Mouse (Mus musculus) megakaryocyte, adult 5-6 weeks (primary cell): ENCODE measurements around the gene Map3k11. TPM values are rescaled to one million over a fixed set of nuclear protein-coding genes. Genes with fewer than 3 reads are reported as not detected.

ENCODE experiments used
- ATAC-seq: 2 replicates; pipeline ENCODE4 v1.8.0; 2016; ENCODE audit warnings: mild to moderate bottlenecking, inconsistent platforms; ENCODE audit not compliant: poor library complexity, severe bottlenecking
- total RNA-seq, 2 experiments: library from RNA; stranded (forward) in 1 of 2; stranded (reverse) in 1 of 2; fragments of 153-499, 151-499 nt in 1 of 2; fragments of 221-1000, 200-1000 nt in 1 of 2; gene quantifications; 2 replicates each; pipeline versions ENCODE4 v1.2.3 to v1.2.4; 2015 to 2017

The Map3k11 gene
- total RNA-seq, 2 experiments from 2014 or later = 30.3 to 39.8 TPM

GRCm38 (mm10) chr19:5729444-5729815, 40.9 kb downstream of the Map3k11 start, which contains the start of gene Fam89b:
Gene Fam89b (minus strand): TSS chr19:5729653.
- peak; percentile 34 for ATAC-seq

GRCm38 (mm10) chr19:5730314-5731186, 42.0 kb downstream of the Map3k11 start:
- ATAC-seq = no peak

- peak; percentile 73 for ATAC-seq
Observed at GRCm38 (mm10) chr19:5731264-5731978, 42.9 kb downstream of the Map3k11 start.

GRCm38 (mm10) chr19:5734325-5734724, 45.8 kb downstream of the Map3k11 start:
- no peak for ATAC-seq

- ATAC-seq = no peak
Observed at GRCm38 (mm10) chr19:5739446-5739845, 50.9 kb downstream of the Map3k11 start.

- ATAC-seq = no peak
Observed at GRCm38 (mm10) chr19:5740320-5741317, 52.1 kb downstream of the Map3k11 start, which contains the start of gene Ltbp3. Gene Ltbp3 (plus strand): TSS chr19:5740904.

- ATAC-seq = peak; percentile 14; the same call in 1 of the 2 replicates
Observed at GRCm38 (mm10) chr19:5741641-5742240, 53.2 kb downstream of the Map3k11 start.

- ATAC-seq = no peak
Observed at GRCm38 (mm10) chr19:5742241-5742641, 53.7 kb downstream of the Map3k11 start.

GRCm38 (mm10) chr19:5743576-5743975, 55.0 kb downstream of the Map3k11 start:
- peak; percentile 63 for ATAC-seq

- no peak for ATAC-seq
Observed at GRCm38 (mm10) chr19:5745756-5746710, 57.5 kb downstream of the Map3k11 start.

GRCm38 (mm10) chr19:5746907-5747363, 58.4 kb downstream of the Map3k11 start:
- ATAC-seq = no peak

- no peak for ATAC-seq
Observed at GRCm38 (mm10) chr19:5749476-5749875, 60.9 kb downstream of the Map3k11 start.

- no peak for ATAC-seq
Observed at GRCm38 (mm10) chr19:5750951-5751350, 62.4 kb downstream of the Map3k11 start.

GRCm38 (mm10) chr19:5751742-5752141, 63.2 kb downstream of the Map3k11 start:
- no peak for ATAC-seq

Other genes with a start within 250 kb of the Map3k11 start
- gene Fosl1, start 241.2 kb upstream of the Map3k11 start, total RNA-seq (2015) = 0.48 and 1.2 TPM in 2 replicates
- 0.69 and 0.95 TPM in 2 replicates for gene Fosl1, start 241.2 kb upstream of the Map3k11 start, total RNA-seq (2017)
- 0.80 and 1.1 TPM in 2 replicates for gene Ccdc85b, start 230.8 kb upstream of the Map3k11 start, total RNA-seq (2015)
- gene Ccdc85b, start 230.8 kb upstream of the Map3k11 start, total RNA-seq (2017) = 1.7 TPM in 2 replicates
- 55.8 and 64.9 TPM in 2 replicates for gene Fibp, start 228.1 kb upstream of the Map3k11 start, total RNA-seq (2015)
- 93.9 and 115 TPM in 2 replicates for gene Fibp, start 228.1 kb upstream of the Map3k11 start, total RNA-seq (2017)
- gene Ctsw, start 220.2 kb upstream of the Map3k11 start, total RNA-seq (2015) = 5.7 and 12.6 TPM in 2 replicates
- gene Ctsw, start 220.2 kb upstream of the Map3k11 start, total RNA-seq (2017) = 5.9 and 9.1 TPM in 2 replicates
- gene Efemp2, start 214.8 kb upstream of the Map3k11 start, total RNA-seq (2015) = 0.42 and 1.2 TPM in 2 replicates
- 1.2 TPM in 1 of 2 replicates, not detected in the other for gene Efemp2, start 214.8 kb upstream of the Map3k11 start, total RNA-seq (2017)
- 16.2 and 16.6 TPM in 2 replicates for gene Mus81, start 200.3 kb upstream of the Map3k11 start, total RNA-seq (2015)
- gene Mus81, start 200.3 kb upstream of the Map3k11 start, total RNA-seq (2017) = 9.2 and 13.8 TPM in 2 replicates
- gene Cfl1, start 198.3 kb upstream of the Map3k11 start, total RNA-seq (2015) = 2,162 and 2,175 TPM in 2 replicates
- 1,771 and 1,778 TPM in 2 replicates for gene Cfl1, start 198.3 kb upstream of the Map3k11 start, total RNA-seq (2017)
- gene 1700020D05Rik, start 185.0 kb upstream of the Map3k11 start, total RNA-seq (2015) = 1.8 and 2.1 TPM in 2 replicates
- gene 1700020D05Rik, start 185.0 kb upstream of the Map3k11 start, total RNA-seq (2017) = 0.49 and 1.5 TPM in 2 replicates
- gene Snx32, start 178.2 kb upstream of the Map3k11 start, total RNA-seq (2015) = 2.7 and 4.8 TPM in 2 replicates
- 1.5 and 3.0 TPM in 2 replicates for gene Snx32, start 178.2 kb upstream of the Map3k11 start, total RNA-seq (2017)
- 0.07 and 0.14 TPM in 2 replicates for gene Ovol1, start 128.1 kb upstream of the Map3k11 start, total RNA-seq (2015)
- 0.07 TPM in 1 of 2 replicates, not detected in the other for gene Ovol1, start 128.1 kb upstream of the Map3k11 start, total RNA-seq (2017)
- gene Ap5b1, start 120.7 kb upstream of the Map3k11 start, total RNA-seq (2015) = 18.3 and 23.2 TPM in 2 replicates
- 16.4 and 22.5 TPM in 2 replicates for gene Ap5b1, start 120.7 kb upstream of the Map3k11 start, total RNA-seq (2017)
- gene Rnaseh2c, start 86.9 kb upstream of the Map3k11 start, total RNA-seq (2015) = 116 and 125 TPM in 2 replicates
- gene Rnaseh2c, start 86.9 kb upstream of the Map3k11 start, total RNA-seq (2017) = 94.6 and 136 TPM in 2 replicates
- 34.2 and 47.8 TPM in 2 replicates for gene Kat5, start 78.5 kb upstream of the Map3k11 start, total RNA-seq (2015)
- gene Kat5, start 78.5 kb upstream of the Map3k11 start, total RNA-seq (2017) = 69.4 and 73.9 TPM in 2 replicates
- 51.9 and 56.6 TPM in 2 replicates for gene Rela, start 51.3 kb upstream of the Map3k11 start, total RNA-seq (2015)
- 46.1 and 47.8 TPM in 2 replicates for gene Rela, start 51.3 kb upstream of the Map3k11 start, total RNA-seq (2017)
- gene Sipa1, start 25.0 kb upstream of the Map3k11 start, total RNA-seq (2015) = 50.8 and 65.8 TPM in 2 replicates
- gene Sipa1, start 25.0 kb upstream of the Map3k11 start, total RNA-seq (2017) = 50.1 and 78.7 TPM in 2 replicates
- gene Pcnx3, start 166 bp downstream of the Map3k11 start, total RNA-seq (2015) = 25.9 and 33.1 TPM in 2 replicates
- gene Pcnx3, start 166 bp downstream of the Map3k11 start, total RNA-seq (2017) = 19.3 and 19.6 TPM in 2 replicates
- not detected in 2 replicates for gene Kcnk7, start 15.6 kb downstream of the Map3k11 start, total RNA-seq (2015)
- gene Kcnk7, start 15.6 kb downstream of the Map3k11 start, total RNA-seq (2017) = not detected in 2 replicates
- 30.8 and 31.0 TPM in 2 replicates for gene Ehbp1l1, start 37.6 kb downstream of the Map3k11 start, total RNA-seq (2015)
- gene Ehbp1l1, start 37.6 kb downstream of the Map3k11 start, total RNA-seq (2017) = 118 and 119 TPM in 2 replicates
- 95.7 and 114 TPM in 2 replicates for gene Fam89b, start 40.9 kb downstream of the Map3k11 start, total RNA-seq (2015)
- gene Fam89b, start 40.9 kb downstream of the Map3k11 start, total RNA-seq (2017) = 65.5 and 78.8 TPM in 2 replicates
- 1.5 TPM in 1 of 2 replicates, not detected in the other for gene Ltbp3, start 52.2 kb downstream of the Map3k11 start, total RNA-seq (2015)
- gene Ltbp3, start 52.2 kb downstream of the Map3k11 start, total RNA-seq (2017) = 0.18 and 2.8 TPM in 2 replicates
- gene Scyl1, start 82.7 kb downstream of the Map3k11 start, total RNA-seq (2015) = 20.2 and 21.8 TPM in 2 replicates
- 30.9 and 41.5 TPM in 2 replicates for gene Scyl1, start 82.7 kb downstream of the Map3k11 start, total RNA-seq (2017)
- 21.4 and 21.9 TPM in 2 replicates for gene Frmd8, start 186.5 kb downstream of the Map3k11 start, total RNA-seq (2015)
- 19.3 and 23.3 TPM in 2 replicates for gene Frmd8, start 186.5 kb downstream of the Map3k11 start, total RNA-seq (2017)
- 55.6 and 67.9 TPM in 2 replicates for gene Slc25a45, start 189.1 kb downstream of the Map3k11 start, total RNA-seq (2015)
- 69.1 and 73.5 TPM in 2 replicates for gene Slc25a45, start 189.1 kb downstream of the Map3k11 start, total RNA-seq (2017)
- 0.54 and 0.59 TPM in 2 replicates for gene Tigd3, start 205.4 kb downstream of the Map3k11 start, total RNA-seq (2015)
- gene Tigd3, start 205.4 kb downstream of the Map3k11 start, total RNA-seq (2017) = 1.0 and 1.8 TPM in 2 replicates
- 52.2 and 52.4 TPM in 2 replicates for gene Dpf2, start 224.3 kb downstream of the Map3k11 start, total RNA-seq (2015)
- gene Dpf2, start 224.3 kb downstream of the Map3k11 start, total RNA-seq (2017) = 88.7 and 107 TPM in 2 replicates
- gene Cdc42ep2, start 236.1 kb downstream of the Map3k11 start, total RNA-seq (2015) = 3.0 and 3.4 TPM in 2 replicates
- 1.7 and 1.9 TPM in 2 replicates for gene Cdc42ep2, start 236.1 kb downstream of the Map3k11 start, total RNA-seq (2017)